Mouse (Mus musculus) layer of hippocampus, adult 8-10 months (tissue): ENCODE data around the gene Sh3rf3. TPM values are rescaled to one million over a fixed set of nuclear protein-coding genes. Genes with fewer than 3 reads are reported as not detected.

Source experiments
- DNase-seq, 2 experiments: peaks; one replicate each; pipeline ENCODE4 v3.0.0; 2022; ENCODE audit warnings: low spot score in 2 of 2
- total RNA-seq, 4 experiments: library from RNA; stranded (reverse); gene quantifications; 2 replicates each; pipeline ENCODE4 v1.2.4; 2022

The Sh3rf3 gene
- total RNA-seq, 4 experiments from 2014 or later = 28.2 to 38.0 (median 32.1) TPM

- DNase-seq = no peak
Measured at GRCm38 (mm10) chr10:58979320-58979959, 166.3 kb downstream of the Sh3rf3 start.

- DNase-seq = no peak
Measured at GRCm38 (mm10) chr10:58981674-58982329, 168.6 kb downstream of the Sh3rf3 start.

DNA sequence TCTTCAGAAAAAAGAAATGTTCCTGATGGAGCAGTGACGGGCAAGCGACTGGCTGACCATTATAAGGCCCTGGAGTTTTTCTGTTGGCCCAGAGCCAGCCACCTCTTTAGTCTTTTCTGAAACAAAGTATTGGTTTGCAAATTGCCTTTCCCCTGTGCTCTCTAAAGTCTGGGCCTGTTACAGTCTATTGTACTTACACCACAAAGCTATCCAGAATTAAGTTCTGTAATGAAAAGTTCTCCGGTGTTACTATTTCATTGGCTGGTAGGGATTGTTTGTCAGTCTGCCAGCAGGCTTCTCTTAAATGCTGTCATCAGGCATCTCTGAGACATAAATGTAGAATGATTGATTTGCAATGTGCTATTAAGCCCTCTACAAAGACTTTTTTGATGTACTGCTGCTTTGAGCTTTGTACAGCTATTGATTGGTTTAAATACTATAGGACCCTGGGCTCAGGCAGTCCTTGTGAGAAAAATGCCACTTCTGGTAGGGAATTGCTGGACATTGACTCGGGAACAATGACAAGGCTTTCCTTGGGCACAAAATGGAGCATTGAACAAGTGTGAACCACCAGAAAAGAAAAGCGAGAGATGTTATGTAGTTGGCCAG, 169.5 kb downstream of the Sh3rf3 start:
- no peak for DNase-seq

DNA sequence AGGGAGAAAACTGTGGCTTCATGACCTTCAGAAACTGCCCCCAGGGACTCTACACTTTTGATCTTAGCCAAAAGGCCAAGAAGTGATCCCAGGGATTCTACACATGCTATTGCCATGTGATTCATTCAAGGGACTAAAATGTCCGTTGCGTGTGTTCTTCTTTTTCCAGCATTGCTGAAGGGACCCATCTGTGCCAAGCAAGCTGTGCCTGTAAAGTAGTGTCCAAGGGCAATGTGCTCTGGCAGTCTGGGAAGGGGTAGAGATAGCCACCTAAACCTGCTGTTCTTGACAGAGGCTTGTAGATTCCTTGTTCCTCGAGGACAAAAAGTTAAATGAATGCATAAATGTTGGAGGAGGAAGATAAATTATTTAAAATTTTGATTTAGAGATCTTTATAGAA, 178.5 kb downstream of the Sh3rf3 start:
- DNase-seq = no peak

DNA sequence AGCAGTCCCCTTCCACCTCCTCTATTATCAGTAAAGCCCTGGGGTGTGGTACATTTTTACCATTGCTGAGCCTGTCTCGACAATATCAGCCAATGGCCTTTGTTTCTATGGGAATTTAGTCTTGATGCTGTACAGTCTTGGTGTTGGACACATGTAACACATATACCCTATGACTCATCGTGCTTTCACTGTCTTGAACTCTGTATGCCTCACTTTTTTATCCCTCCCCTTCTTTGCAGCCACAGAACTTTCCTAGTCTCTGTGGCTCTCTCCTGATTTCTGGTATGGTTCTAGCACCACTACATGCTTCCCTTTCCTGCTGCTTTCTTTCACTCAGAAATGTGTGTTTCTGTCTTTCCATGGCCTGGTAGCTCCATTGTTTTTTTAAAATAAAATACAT, 181.6 kb downstream of the Sh3rf3 start:
- no peak for DNase-seq

DNA sequence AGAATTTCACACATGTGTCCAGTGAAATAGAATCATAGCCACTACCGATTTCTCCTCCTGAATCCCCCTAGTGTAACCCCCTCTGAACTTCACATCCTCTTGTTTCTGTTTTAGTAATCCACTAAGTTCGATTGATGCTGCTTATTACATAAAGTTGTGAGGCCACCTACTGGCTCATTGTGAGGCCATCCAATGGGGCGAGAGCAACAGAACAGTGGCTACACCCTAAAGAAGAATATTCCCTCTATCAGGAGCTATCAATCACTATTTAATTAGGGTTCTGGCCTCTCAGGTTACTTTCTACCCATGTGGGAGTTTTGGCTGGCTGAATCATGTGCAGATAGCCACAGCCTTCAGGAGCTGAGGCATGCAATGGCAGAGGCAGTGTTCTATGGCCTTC, 182.0 kb downstream of the Sh3rf3 start:
- DNase-seq = no peak

DNA sequence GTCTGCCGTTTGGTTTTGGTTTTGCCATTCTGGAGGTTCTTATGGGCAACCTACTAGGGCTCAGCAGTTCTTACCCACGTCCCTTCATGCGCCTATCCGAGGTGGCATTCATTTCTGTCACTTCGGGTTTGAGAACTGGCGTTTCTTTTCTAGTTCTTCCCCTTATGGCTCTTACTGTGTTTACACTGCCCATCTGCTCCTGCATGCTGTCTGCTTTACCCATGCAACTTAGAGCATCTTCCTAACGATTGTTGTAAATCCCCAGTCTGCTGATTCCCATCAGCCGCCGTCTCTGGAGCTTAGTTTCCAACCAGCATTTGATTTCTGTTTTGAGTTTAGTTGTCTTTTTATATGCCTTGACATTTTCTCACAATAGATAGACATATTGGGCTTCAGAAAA, 189.2 kb downstream of the Sh3rf3 start:
- peak; percentile 25 to 31 for DNase-seq

GRCm38 (mm10) chr10:59011415-59011814, 198.3 kb downstream of the Sh3rf3 start:
- no peak for DNase-seq

DNA sequence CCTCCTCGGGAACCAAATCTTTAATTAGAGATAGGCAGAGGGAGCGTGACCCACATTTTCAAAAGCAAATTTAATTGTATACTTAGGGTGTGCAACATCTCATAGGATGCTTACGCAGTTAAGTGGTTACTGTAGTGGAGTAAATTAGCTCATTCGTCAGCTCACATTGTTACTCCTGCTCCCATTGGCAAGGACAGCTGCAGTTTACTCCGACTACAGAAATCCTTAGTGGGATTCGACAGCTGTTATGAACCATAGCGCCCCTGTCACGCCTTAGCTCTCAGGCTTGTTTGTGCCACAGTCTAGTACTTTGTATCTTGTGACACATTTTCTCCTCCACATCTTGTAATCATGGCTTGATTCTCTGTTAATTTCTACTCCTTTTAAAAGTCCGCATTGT, 200.5 kb downstream of the Sh3rf3 start:
- DNase-seq = no peak

DNA sequence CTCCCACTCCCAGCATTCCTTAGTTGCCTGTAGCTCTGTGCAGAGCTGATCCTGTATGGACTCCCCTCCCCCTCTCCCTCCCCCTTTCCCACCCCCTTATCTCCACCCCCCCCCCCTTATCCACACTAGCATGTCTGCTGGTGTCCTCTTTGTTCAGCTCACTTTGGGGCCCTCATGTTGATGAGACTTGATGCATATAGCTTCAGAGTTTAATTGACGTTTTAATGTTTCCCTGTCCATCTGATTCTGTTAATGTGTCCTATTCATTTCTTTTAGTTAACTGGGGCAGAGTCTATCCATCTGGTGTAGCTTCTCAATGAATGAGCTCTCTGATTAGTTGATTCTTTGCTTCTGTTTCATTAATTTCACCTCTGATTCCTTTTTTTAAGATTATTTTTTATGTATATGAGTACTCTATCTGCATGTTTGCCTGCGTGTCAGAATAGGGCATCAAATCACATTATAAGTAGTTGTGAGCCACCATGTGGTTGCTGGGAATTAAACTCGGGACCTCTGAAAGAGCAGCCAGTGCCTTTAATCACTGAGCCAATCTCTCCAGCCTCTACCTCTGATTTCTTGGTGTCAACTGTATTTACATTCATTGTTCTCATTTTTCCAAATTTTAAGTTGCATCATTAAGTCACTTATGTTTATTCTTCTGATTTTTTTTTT, 206.3 kb downstream of the Sh3rf3 start:
- no peak for DNase-seq

GRCm38 (mm10) chr10:59050434-59050833, 237.3 kb downstream of the Sh3rf3 start:
- no peak for DNase-seq

DNA sequence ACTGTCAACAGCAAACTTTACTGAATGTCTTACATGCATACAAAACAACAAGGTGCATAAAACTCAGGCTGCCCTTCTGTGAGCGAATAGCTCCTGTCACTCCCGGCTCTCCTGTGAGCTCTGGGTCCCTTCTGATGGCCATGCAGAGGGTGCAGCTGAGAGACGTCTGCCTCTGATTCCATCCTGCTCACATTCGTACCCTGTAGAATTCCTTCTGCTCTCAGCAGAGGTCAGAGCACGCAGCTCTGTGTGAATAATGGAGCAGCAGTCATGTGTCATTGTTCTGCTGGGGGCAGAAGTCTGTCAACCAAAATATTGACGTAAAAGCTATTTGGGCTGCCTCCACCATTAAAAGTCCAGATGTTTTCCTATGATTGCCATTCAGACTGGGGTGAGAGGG, 243.1 kb downstream of the Sh3rf3 start:
- DNase-seq = no peak

DNA sequence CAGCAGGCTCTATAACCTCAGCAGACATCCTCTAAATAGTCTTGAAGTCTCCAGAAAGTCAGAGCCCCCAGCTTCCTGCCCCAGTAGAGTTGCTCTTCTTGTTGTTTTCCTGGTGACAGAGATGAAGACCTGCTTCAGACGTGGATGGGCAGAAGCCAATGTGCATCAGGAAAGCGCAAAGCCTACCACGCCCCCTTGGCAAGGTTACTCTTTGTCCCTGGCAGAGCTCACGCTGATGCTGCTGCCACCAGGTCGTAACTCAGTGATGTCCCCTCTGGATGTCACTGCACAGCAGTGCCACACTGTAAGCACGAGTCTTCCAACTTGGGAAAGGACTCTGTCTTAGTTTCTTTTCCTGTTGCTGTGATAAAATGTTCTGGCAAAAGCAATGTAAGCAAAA, 253.6 kb downstream of the Sh3rf3 start:
- DNase-seq = no peak

- no peak for DNase-seq
Measured at GRCm38 (mm10) chr10:59072827-59073226, 259.7 kb downstream of the Sh3rf3 start.

DNA sequence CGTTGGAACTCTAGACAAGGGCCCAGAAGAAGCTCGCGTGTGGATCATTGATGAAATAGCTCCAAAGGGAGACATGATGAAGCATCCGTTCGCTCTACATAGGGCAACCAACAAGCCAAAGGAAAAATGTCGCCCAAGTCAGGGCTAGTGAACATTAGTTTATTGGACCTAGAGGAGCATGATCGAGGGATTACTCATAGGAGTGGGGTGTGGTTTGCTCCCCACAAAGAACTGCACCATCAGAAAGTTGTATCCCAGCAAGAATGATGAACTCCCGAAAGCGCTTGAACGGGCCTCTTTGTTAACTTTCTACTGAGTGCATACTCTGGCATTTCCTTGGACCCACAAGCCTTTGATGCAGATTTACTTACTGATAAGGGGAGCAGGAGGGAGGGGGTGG, 263.5 kb downstream of the Sh3rf3 start:
- no peak for DNase-seq

GRCm38 (mm10) chr10:59077909-59078308, 264.8 kb downstream of the Sh3rf3 start:
- peak; percentile 37 to 58 for DNase-seq

DNA sequence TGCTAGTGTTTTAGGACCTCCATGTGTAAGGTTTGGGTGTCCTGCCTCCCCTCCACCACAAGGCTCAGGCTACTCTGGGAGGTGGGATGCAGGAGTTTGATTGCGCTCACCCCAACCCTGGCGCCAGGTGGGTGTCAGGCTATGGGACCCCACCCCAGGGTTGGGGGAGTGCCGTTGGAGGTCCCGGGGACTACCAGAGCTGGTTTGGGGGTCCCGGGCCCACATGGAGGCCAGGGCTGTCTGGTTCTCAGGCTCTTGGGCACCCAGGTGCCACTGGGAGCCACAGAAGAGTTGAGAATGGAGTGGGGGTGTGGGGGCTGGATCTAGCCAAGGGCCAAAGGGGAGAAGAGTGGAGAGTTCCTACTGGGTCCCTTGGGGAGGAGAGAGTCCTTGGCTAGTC, 272.4 kb downstream of the Sh3rf3 start:
- no peak for DNase-seq

GRCm38 (mm10) chr10:59086578-59086977, 273.4 kb downstream of the Sh3rf3 start:
- DNase-seq = no peak

GRCm38 (mm10) chr10:59089861-59090621, 276.9 kb downstream of the Sh3rf3 start:
- DNase-seq = peak; percentile 61 to 74

DNA sequence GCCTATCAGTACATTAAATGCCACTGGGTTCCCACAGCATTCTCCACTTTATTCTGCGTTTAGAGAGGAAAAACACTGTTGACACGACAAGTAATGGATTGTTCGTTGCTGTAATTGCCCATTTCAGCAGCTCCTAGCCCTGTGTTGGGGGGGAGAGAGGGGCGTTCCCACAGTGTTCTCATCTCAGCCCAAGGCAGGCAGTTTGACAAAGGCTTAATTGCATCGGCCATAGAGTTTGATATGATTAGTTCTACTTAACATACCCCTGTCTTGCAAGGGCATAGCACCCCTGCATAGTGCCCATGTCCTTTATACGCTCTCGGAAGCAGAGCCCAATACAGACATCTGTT, 277.4 kb downstream of the Sh3rf3 start:
- no peak for DNase-seq

GRCm38 (mm10) chr10:59091556-59091955, 278.4 kb downstream of the Sh3rf3 start:
- DNase-seq = no peak

DNA sequence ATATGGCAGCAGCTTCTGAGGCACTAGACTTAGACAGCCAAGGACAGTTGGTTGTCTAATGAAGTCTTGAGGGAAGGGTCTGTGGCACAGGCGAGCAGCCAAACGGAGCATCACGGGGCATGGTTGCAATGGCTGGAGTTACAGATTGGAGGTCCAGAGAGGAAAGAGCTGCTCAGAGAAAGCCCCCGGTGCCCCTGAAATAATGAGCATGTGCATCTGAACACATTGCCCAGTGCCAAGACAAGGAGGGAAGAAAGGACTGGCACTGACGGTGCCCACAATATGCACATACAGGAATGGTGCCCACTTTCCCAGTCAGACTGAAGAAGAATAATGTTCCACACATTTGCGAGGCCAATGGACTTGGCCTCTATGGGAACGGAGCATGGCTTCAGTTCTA, 278.8 kb downstream of the Sh3rf3 start:
- DNase-seq = no peak
